Mouse (Mus musculus): ENCODE measurements around the gene Tbcd.

DNA sequence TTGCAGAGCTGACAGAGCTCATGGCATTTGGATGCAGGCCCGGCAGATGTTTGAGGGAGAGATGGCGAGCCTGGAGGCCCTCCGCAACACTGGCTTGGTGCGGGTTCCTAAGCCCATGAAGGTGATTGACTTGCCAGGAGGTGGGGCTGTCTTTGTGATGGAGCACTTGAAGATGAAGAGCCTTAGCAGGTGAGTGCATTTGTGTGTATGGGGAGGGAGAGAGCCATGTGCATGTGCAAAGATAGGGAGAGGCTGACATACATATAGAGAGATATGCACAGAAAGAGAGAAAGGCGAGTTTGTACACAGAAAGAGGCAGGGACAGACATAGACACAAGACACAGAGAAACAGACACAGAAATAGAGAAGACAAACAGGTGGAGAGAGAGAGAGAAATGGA lies 14.5 kb upstream of the Tbcd start:
- TF ChIP-seq MAFK (IDR thresholded peaks at IDR 0.05; ENCODE audit: insufficient replicate concordance, low read length) (no peak), UBTF (IDR thresholded peaks at IDR 0.05; ENCODE audit: low read depth, low read length) (no peak)

Data from CH12.LX (cell line).